Mouse (Mus musculus) heart, adult 11 months (tissue): Measurements from ENCODE around the gene Enah.

Experiments
- DNase-seq: peaks from one replicate; pipeline ENCODE4 v3.0.0; 2022

Enah gene

DNA sequence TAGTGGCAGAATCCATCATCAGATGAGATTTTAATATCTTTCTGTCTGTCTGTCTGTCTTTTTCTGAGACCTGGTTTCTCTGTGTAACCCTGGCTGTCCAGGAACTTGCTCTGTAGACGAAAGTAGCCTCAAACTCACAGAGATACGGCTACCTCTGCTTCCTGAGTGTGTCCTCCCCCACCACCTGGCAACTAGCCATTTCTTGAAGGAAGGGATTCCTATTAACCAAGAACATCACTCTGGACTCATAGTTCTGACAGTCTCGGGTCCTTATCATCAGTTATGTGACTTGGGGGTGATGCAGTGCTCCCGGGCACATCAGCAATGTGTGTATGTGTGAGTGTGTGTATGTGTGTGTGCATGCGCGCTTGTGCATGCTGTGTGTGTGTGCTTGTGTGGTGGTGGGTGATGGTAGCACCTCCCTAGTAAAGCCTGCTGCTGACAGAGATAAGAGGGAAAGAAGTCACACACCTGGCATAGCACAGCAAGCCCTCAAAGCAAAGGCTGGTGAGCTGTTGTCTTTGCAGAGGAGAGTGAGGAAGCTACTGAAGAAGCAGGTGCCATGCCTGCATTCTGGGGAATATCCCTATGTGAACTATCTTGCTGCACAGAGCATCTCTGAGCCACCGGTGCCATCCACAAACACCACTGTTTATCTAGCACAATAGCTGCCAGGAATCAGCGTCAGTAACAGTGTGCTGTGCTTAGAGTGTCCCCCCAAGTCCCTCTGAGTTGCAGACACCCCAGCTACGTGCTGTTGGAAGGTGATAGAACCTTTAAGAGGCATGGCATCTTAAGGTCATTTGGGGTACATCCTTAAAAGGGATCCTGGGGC is 146.5 kb downstream of the Enah start:
- DNase-seq, result peak; percentile 88

DNA sequence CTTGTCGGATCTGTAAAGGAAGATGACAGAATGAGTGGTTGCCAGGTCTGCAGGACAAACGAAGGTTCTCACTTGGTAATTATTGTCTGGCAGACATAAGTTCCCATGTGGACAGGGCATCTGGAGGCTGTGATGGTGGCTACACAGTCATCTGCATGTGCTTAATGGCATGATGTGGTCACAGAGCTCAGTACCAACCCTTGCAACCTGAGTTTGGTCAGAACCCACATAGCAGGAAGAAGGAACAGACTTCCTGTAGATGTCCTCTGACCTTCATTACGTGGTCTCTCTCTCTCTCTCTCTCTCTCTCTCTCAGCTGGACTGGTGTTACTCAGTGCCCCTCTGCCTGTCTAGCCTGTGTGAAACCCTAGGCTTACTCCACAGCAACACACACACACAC is 147.2 kb downstream of the Enah start:
- peak; percentile 1 for DNase-seq

DNA sequence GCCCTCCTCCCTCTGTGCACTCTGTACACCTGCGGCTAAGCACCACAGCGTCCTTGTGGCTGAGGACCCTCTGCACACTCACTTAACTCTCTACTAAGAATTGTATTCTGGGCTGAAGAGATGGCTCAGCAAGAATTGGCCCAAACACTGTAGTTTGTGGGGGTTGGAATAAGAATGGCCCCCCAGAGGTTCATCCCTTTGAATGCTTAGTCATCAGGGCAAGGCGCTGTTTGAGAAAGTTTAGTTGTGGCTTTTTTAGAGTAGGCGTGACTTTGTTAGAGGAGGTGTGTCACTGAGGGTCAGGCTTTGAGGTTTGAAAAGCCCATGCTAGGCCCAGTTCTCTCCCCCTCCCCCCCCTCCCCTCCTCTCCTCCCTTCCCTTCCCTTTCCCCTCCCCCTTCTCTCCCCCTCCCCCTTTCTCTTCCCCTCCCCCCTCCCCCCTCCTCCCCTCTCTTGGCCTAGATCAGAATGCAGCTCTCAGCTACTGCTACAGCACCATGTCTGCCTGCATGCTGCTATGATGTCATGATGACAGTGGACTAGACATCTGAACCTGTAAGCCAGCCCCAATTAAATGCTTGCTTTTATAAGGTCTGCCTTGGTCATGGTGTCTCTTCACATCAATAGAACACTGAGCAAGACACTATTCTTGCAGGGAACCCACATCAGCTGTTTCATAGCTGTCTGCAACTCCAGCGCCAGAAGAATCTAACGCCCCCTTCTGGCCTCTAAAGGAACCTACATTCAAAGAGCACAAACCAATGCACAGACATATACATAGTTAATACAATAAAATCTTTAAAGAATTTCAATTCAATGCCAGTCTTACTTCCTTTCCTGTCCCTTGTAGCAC is 153.1 kb downstream of the Enah start:
- DNase-seq, result peak; percentile 66

DNA sequence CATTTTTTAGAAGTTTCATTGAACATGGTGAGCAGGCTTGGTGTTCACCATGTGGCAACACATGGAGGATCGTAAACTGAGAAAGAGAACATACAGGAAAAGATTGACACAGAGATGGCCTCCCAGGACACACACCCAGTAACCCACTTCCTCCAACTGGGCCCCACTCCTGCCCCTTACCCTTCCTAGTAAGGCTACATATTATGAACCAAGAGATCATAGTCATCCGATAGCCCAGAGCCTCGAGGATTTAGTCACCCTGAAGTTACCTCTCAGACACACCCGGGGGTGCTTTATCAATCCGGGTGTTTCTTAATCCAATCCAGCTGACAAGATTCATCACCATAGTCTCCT is 153.9 kb downstream of the Enah start:
- peak; percentile 59 for DNase-seq

DNA sequence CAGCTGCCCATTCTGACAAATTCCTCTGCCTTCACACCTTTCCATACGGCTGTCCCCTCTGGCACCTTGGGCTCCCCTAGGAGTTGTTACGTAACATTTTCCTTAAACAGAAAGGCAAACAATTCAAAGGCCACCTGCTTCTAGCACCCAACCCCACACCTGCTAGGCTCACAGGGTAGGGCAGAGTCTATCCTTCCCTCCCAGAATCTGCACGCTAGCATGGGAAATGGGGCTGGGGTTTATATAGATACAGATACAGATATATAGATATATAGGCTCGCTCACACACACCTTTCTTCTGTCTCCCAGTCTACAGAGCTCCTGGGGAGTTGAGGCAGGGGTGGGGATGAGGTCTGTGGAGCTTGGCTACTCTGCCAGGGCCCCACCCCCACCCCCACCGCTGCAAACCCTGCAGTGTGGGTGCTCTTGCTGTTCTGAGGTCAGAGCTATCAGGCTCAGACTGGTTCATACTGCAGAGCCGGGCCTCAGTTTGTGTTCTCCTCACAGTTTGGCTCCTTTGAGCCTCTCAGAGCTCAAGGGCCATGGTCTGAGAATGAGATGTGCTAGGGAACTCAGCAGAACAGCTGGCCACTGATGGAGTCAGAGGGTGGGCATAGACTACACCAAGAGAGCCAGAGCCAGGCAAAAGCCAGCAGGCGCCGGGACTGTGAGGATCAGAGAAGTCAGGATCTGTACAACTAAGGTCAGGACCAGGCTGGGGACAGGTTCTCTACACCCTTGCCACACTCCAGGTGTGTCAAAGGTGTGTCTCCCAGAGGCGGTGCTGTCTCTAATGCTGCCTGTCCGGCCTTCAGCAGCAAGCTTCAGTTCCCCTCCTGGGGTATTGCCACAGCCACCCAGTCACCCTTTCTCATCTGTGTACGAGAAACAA is 154.6 kb downstream of the Enah start:
- DNase-seq, result peak; percentile 75

DNA sequence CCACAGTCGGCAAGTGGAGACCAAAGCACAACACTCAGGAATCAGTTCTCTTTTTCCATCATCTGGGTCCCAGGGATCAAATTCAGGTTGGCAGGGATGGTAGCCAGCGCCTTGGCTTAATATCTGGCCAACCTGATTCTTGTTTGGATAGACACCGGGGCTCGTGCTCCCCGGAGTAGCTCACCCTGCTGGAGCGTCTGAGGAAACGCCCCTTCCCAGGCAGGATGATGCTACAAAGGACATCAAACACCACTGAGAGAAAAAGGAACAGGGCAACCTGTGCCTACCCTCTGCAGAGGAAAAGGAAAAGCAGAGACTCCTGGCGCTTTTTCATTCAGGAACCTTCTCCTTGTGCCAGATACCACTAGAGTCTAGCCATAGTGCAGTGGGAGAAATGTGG is 156.4 kb downstream of the Enah start:
- DNase-seq, result peak; percentile 58

DNA sequence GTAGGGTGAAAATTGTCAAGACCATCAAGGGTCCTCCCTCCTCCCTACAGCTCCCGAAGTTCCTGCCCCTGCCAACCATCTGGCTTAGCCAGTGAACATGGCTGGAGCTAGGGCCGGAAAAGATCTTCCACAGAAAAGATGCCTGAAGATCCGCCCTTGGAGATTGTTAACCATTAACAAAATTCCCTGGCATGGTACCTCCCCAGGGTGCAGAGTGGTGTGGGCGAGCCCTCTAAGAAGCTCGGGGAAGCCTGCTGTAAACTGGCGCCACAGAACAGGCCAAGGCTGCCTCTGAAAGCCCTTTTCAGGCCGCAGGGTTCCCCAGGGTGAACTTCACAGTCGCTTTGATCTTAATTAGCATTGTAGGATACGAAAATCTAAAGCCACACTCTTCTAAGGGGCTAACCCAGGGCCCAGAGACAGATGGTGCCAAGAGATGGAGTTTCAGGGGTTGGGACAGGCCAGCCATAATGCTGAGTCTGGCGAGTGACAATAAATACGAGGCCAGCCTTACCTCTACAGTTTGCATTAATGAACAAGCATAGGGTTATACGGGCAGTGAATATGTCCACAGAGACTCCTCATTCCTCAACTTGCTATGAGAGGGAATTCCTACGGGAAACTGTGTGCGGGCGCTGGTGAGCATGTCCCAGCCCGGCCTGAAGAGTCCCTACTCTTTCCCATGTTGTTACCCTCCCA is 157.0 kb downstream of the Enah start:
- peak; percentile 83 for DNase-seq

DNA sequence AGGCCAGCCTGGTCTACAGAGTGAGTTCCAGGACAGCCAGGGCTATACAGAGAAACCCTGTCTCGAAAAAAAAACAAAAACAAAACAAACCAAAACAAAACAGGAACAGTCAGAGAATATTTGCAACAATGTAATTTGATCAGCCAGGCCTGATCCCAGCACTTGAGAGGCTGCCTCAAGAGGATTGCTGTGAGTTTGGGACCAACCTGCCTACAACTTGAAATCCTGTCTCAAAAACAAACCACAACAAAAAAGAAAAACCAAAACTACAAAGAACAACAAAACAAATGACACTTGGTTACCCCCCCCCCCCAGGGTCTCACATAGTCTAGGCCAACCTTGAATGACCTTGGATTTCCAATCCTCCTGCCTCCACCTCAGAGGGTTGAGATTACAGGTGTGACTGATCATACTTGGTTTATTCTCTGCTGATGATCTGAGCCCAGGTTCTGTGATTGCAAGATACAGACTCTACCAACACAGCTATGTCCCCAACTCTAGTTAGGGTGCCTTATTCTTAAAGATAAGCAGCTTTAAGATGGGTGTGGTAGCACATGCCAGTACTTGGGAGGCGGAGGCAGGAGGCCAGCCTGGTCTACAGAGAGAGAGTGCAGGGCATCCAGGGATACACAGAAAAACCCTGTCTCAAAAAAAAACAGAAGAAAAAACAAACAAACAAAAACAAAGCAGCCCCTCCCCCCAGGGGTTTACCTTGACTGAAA is 158.4 kb downstream of the Enah start:
- DNase-seq, result peak; percentile 64

DNA sequence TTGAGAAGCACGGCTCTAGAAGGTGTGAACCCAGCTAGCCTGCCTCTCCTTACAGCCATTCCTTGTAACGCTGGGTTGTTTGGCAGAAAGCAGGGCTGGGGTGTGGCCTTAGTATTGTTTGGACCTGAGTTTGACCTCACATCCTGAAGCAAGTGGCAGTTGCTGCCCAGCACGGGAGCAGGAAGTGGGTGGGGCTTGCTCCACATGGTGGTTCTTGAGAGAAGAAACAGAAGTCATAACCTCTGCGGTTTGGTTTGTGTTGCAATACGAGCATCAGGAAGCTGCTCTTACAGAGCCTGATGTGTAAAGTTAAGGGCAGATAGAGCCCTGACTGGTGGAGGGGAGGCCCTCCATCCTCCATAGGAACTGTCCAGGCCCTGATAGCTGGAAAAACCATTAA is 159.1 kb downstream of the Enah start:
- DNase-seq, result peak; percentile 99

DNA sequence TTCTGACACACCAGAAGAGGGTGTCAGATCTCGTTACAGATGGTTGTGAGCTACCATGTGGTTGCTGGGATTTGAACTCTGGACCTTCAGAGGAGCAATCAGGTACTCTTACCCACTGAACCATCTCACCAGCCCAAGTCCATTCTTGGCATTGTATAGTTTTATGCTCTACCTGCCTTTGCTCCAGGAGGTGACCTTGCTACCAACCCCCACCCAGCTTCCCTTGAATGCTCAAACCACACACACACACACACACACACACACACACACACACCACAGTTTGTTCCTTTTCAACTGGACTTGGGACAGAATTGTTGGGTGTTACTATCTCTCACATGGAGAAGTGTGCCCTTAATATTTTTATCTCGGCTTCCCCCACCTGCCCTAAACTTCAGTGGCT is 163.5 kb downstream of the Enah start:
- DNase-seq, result no peak

DNA sequence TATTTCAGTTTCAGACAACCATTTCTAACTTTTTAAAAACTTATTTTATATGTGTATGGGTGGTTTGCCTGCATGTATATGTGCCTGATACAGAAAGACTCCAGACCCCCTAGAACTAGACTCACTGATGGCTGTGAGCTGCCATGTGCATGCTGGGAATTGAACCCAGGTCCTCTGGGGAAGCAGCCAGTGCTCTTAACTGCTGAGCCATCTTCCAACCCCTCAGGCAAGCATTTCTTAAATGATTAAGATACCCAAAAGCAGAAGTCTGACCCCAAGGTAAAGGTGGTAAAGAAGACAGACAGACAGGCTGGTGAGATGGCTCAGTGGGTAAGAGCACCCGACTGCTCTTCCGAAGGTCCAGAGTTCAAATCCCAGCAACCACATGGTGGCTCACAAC is 165.0 kb downstream of the Enah start:
- DNase-seq, result peak; percentile 73

DNA sequence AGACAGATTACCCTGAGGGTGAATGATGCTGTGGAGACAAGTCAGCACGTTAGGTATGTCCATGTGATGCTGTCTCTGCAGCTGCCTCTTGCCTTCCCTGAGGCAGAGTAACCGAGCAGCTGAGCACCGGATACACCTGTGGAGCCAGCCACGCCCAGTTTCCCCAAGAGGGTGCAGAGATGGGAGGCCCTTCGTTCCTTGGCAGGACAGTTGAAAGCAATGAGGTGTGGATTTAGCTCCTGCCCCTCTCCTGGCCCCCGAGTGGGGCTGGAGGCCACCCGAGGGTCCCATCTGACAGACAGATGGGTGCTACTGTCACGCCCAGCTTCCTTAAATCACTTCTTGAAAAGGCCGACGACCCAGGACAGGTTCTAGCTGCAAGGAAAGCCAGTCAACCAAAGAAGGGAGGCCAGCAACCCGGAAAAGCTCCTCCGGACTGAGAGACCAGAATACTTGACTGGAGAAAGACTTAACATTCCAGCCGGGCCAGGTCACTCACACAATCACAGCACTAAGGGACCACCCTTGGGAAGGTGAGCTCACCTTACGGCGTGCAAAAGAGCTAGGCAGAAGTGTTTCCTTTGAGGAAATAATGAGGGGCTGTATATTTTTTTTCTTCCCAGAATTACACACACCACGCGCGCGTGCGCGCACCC is 166.6 kb downstream of the Enah start:
- DNase-seq, result peak; percentile 98

DNA sequence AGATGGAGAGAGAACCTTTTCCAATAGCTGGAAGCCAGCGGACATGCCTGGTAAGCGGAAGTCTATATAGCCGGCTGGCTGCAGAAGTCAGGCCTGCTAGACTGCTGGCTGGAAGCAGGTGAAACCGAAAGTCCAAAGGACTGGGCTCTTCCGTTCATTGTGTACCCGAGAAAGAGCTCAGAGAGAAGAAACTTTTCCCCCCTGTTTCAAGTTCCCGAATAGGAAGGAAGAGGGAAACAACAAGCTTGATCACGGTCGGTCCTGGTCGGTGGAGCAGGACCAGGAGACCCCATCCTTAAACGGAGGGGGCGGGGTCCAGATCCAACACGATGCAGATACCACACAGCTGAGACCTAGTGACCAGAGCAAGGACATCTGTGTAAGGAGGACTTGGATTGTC is 167.3 kb downstream of the Enah start:
- peak; percentile 97 for DNase-seq

DNA sequence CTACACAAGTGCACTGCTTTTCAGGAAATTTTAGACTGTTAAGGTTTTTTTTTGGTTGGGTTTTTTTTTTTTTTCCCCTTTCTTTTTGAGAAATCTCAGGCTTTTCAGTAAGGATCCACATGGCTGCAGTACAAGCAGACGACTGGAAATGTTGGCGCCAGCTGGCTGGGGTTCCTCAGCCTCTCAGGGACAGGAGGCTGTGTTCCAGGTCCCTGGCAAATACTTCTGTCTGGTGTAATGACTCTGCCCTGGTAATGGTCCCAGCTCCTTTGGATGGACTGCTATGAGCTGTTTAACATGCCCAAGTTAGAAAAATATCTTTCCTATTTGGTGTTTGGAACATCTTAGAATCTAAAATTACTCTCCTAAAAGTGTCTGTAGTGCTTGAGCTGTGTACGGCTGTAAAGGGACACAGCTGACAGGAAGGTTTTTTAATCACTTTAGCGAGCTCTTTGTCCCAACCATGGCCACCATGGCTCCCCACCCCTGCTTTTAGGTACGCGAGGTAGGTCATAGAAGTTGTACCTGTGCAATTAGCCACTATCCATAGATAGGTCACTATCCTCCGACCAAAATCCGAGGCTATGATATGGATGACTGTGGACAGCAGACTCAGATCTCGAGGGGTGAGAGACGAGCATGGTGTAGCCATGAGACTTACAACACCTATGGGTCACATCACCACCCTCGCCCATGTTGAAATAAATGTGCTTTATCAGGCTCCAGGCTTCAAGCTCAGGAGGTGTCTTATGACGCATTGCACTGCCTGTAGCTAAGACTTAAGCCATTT is 168.1 kb downstream of the Enah start:
- DNase-seq, result peak; percentile 98

DNA sequence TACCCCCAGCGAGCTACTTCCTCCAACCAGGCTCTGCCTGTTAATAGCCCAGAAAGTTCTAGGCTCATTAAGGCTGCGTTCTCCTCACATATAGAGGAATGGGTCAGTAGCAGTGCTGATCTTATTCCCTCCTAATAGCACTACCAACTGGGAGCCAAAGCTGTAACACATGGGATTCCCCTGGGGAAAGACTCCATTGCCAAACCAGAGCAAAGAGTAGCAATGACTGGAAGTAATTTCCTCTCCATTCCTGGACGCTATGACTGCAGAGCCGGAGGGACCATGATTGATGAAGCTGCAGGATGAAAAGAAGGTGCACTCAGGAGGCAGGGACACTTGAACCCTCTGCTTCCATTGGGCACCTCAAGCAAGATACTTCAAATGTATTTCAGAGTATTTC is 169.3 kb downstream of the Enah start:
- peak; percentile 90 for DNase-seq

DNA sequence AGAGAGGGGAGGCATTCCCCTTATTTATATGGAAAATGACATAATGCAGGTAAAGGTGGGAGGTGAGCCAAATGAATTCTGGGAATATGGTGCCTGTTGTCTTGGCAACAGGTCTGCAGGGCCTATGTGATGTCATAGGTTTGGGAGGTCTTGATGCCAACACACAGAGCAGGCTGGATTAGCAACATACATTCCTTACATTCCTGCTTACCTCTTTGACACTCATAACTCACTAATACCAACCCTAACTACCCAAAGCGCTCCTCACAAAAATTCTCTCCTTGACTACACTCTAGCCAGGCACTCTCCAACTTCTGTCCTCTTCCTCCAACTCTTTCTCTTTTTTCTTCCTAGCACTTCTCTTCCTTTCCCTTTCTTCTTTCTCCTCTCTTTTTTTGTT is 171.6 kb downstream of the Enah start:
- DNase-seq, result peak; percentile 55

DNA sequence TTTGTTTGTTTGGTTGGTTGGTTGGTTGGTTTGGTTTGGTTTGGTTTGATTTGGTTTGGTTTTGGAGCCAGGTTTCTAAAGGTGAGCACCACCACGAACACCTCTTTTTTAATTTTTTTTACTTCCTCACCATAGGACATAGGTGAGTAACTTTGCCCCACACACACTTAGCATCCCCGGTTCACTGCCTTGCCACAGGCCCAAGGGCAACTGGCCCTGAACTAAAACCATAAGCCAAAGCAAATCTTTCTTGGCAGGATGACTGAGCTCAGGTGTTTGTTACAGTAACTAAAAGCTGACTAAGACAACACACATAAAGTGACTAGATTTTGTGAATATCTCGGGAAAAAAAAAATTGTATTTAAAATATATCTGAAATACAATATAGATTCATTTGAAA is 172.4 kb downstream of the Enah start:
- peak; percentile 80 for DNase-seq
